Mouse (Mus musculus) activated CD4-positive, CD25-positive, alpha-beta regulatory T cell (primary cell): ENCODE results near the gene Ift46. TPM values are rescaled to one million over a fixed set of nuclear protein-coding genes. Genes with fewer than 3 reads are reported as not detected.

Experiments
- polyA plus RNA-seq, 2 experiments: library from polyadenylated mRNA; unstranded; fragments of 100-300 nt; shearing (Covaris generic); gene quantifications; one replicate each; pipeline ENCODE4 v1.2.1; 2017

The Ift46 gene
- polyA plus RNA-seq = 10 to 100 TPM; 36.3 to 37.9 TPM

GRCm38 (mm10) chr9:44767101-44768028, at the start of gene Ift46, which contains the start of gene Arcn1:
Ift46 (plus strand) TSS chr9:44767908.
Arcn1 (minus strand) TSS chr9:44767845.

GRCm38 (mm10) chr9:44734524-44735494, 32.9 kb upstream of the Ift46 start, which contains the start of gene Phldb1:
Phldb1 (minus strand) TSS chr9:44735198.

DNA sequence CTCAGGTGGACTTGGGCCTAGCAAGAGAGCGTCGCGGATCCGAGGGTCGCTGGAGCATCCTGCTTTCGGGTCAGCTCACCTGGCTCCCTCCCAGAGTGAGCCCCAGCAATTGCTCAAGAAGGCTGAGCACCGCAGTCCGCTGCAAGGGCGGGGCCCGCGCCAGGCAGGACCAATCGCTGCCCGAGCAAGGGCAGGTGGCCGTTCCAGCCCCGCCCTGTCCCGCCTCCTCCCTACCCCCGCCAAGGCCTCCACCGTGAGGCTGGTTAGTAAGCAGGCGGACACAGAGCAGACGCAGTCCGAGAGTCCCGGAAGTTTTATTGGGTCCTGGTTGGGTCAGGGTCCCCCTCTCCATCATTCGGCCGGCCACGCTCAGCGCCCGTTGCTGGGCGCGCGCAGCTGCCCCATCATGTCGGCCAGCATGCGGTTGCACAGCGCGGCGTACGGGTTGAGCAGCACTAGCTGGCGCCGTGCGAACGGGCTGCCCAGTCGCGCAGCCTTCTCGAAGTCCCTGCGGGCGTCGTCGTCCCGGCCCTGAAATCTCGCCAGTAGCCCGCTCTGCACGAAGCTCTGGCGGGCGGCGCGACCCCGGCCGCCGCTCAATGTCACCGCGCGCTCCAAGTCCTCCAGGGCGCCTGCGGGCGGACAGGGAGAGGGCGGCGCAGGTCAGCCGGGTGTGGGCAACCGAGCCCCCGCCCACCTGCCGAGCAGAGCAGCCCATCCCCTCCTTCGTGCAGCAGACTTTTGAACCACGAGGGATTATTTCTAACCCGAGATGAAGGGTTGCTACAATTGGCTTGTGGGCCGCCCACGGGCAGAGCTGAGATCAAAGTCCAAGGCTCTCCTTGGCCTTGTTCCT, 31.6 kb downstream of the Ift46 start, which contains the start of gene Tmem25:
Tmem25 (minus strand) TSS at position 206 of the 856 bp plus-strand sequence.

GRCm38 (mm10) chr9:44802808-44803450, 35.2 kb downstream of the Ift46 start, which contains the start of gene Ttc36:
Ttc36 (minus strand) TSS chr9:44803072.

Other genes with a start within 250 kb of the Ift46 start
- 10 to 100 TPM; 18.4 to 24.1 TPM for gene Cxcr5, start 206.0 kb upstream of the Ift46 start, polyA plus RNA-seq
- 10 to 100 TPM; 44.8 to 45.3 TPM for gene Ddx6, start 163.0 kb upstream of the Ift46 start, polyA plus RNA-seq
- not detected for gene Treh, start 94.7 kb upstream of the Ift46 start, polyA plus RNA-seq
- 1 to 10 TPM in 1 of 2 experiments, under 1 TPM in 1; 0.18 to 1.2 TPM for gene Phldb1, start 32.7 kb upstream of the Ift46 start, polyA plus RNA-seq
- 100 to 1,000 TPM; 150 to 159 TPM for gene Arcn1, start 63 bp upstream of the Ift46 start, polyA plus RNA-seq
- gene Tmem25, start 31.4 kb downstream of the Ift46 start, polyA plus RNA-seq = under 1 TPM in 1 of 2 experiments, not detected in 1; 0.09 TPM
- gene Ttc36, start 35.2 kb downstream of the Ift46 start, polyA plus RNA-seq = under 1 TPM in 1 of 2 experiments, not detected in 1; 0.24 TPM
- gene Kmt2a, start 113.4 kb downstream of the Ift46 start, polyA plus RNA-seq = 10 to 100 TPM; 65.3 to 78.7 TPM
- gene Atp5l, start 152.8 kb downstream of the Ift46 start, polyA plus RNA-seq = 100 to 1,000 TPM; 431 to 474 TPM
- 10 to 100 TPM; 34.1 to 51.6 TPM for gene Ube4a, start 197.7 kb downstream of the Ift46 start, polyA plus RNA-seq
- gene Cd3g, start 212.5 kb downstream of the Ift46 start, polyA plus RNA-seq = 1,000 to 10,000 TPM; 1,406 to 1,429 TPM
- 1,000 to 10,000 TPM in 1 of 2 experiments, 100 to 1,000 TPM in 1; 999 to 1,041 TPM for gene Cd3d, start 213.9 kb downstream of the Ift46 start, polyA plus RNA-seq
- gene Cd3e, start 241.7 kb downstream of the Ift46 start, polyA plus RNA-seq = 1,000 to 10,000 TPM; 1,185 to 1,542 TPM